8 mouse cellular contexts compared by ENCODE assay signal in the genomic region with DNA sequence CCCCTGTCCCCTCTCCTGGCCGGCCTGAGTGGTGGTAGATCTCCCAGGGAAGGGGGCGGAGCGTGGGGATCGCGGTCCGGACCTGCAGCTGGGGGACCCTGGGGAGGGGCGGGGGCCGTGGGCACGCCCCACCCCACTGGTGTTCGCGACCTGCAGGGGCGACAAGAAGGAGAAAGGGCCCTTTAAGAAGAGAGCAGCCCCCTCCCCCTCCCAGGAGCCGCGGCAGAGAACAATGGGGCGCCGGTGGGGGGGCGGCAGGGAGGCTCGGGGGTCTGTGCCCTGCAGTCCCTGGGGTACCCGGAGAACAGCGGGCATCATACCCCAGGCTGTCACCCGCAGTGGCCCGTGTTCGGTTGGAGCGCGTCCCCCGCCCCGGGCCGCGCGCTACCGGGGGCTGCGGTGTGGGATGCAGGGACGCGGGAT. TPM values are rescaled to one million over a fixed set of nuclear protein-coding genes. Genes with fewer than 3 reads are reported as not detected.
DNase-seq lines count a peak whose midpoint lies in the region; ATAC-seq and TF ChIP-seq lines count a peak whose summit lies in the region.

No protein-coding gene starts in this region.

- no peak overlapping the region for H3K27ac ChIP-seq in gastrocnemius, adult 2 months
- H3K27ac ChIP-seq in hindbrain, postnatal 0 days: peak overlapping the region; percentile 92
- H3K27ac ChIP-seq in olfactory bulb, adult 2 months (ENCODE audit: insufficient read depth, low read depth, low read length): peak overlapping the region; percentile 54

- peak overlapping the region; percentile 89 for H3K4me2 ChIP-seq in hindbrain, postnatal 0 days (ENCODE audit: low read depth, low read length)

- intact Hi-C loops in gastrocnemius, adult 2 months (cut with DNase I): no loop called here

- 0% methylated on average over 21 of the region's 34 CpGs for WGBS in hindbrain, postnatal 0 days
- under 1% methylated on average over 33 of the region's 34 CpGs for WGBS in olfactory bulb, adult 2 months

- no peak for DNase-seq in gastrocnemius, adult 2 months
- DNase-seq in gastrocnemius, postnatal 4 days (ENCODE audit: low spot score in 2 of 2): no peak
- peak; percentile 72 to 75 for DNase-seq in right cerebral cortex, postnatal 10 days (ENCODE audit: low spot score in 2 of 2)
- no peak for DNase-seq in right cerebral cortex, postnatal 36 days (ENCODE audit: low spot score in 2 of 2)
- DNase-seq in hindbrain, postnatal 0 days (ENCODE audit: low spot score): peak; percentile 63
- DNase-seq in urinary bladder, adult 2 months (ENCODE audit: low spot score): no peak
- DNase-seq in Muller cell, postnatal 12 days (ENCODE audit: inconsistent ontology term): no peak

- ATAC-seq in hindbrain, postnatal 0 days: peak; percentile 10

- no peaks in the 10 kb centered on the region for H3K9me3 ChIP-seq in hindbrain, postnatal 0 days (ENCODE audit: low read length)

- H3K27me3 ChIP-seq in hindbrain, postnatal 0 days (ENCODE audit: insufficient read depth, low read length): no peaks in the 10 kb centered on the region

- peak overlapping the region; percentile 96 for H3K9ac ChIP-seq in hindbrain, postnatal 0 days (replicated peaks; ENCODE audit: low read length)

- peak overlapping the region; percentile 69 for H3K4me3 ChIP-seq in gastrocnemius, adult 2 months
- peak overlapping the region; percentile 81 for H3K4me3 ChIP-seq in hindbrain, postnatal 0 days (ENCODE audit: low read length)
- peak overlapping the region; percentile 67 for H3K4me3 ChIP-seq in olfactory bulb, adult 2 months (ENCODE audit: insufficient read depth, low read depth, low read length)

- no peak for TF ChIP-seq POLR2A in olfactory bulb, adult 2 months (IDR thresholded peaks at IDR 0.05; ENCODE audit: insufficient read depth, low read depth, low read length)

- peaks cover 19% of the 10 kb centered on the region for H3K4me1 ChIP-seq in hindbrain, postnatal 0 days (ENCODE audit: insufficient read depth, low read length)
- peaks cover 40% of the 10 kb centered on the region for H3K4me1 ChIP-seq in olfactory bulb, adult 2 months (ENCODE audit: control insufficient read depth, insufficient read depth, low read length)

- TF ChIP-seq CTCF in gastrocnemius, adult 2 months (IDR thresholded peaks at IDR 0.05): no peak
- no peak for TF ChIP-seq CTCF in hindbrain, postnatal 0 days (IDR thresholded peaks at IDR 0.05; ENCODE audit: low read depth)
- no peak for TF ChIP-seq CTCF in olfactory bulb, adult 2 months (IDR thresholded peaks at IDR 0.05; ENCODE audit: insufficient read depth, low read depth, low read length)

- H3K36me3 ChIP-seq in hindbrain, postnatal 0 days (ENCODE audit: insufficient read depth, low read length): no peaks in the 10 kb centered on the region

RNA-seq across cellular contexts. Expression of a gene that starts 0.9 kb away (rescaled TPM):
- total RNA-seq in gastrocnemius, adult 2 months (2021): under 1 TPM; 0.45 to 0.54 TPM
- 1 to 10 TPM in 1 of 2 experiments, under 1 TPM in 1; 0.98 to 1.9 TPM for total RNA-seq in gastrocnemius, postnatal 4 days (2021)
- 230 and 246 TPM in 2 replicates for total RNA-seq in hindbrain, postnatal 0 days (2014; rRNA removed)
- polyA plus RNA-seq in hindbrain, postnatal 0 days (2015; fragmentation: Nextera tagmentation; extraction: Ambion mirVana): 51.4 and 52.9 TPM in 2 replicates
- not detected in 2 replicates for polyA plus RNA-seq in olfactory bulb, adult 2 months (2012; ENCODE audit: insufficient read depth, insufficient read length, low replicate concordance, missing spikeins)
- polyA plus RNA-seq in urinary bladder, adult 2 months (2012; rRNA removed): 6.6 and 12.5 TPM in 2 replicates

RNA-seq across cellular contexts. Expression of a gene that starts 38.8 kb away (rescaled TPM):
- under 1 TPM; 0.10 to 0.28 TPM for total RNA-seq in gastrocnemius, adult 2 months (2021)
- under 1 TPM; 0.23 to 0.25 TPM for total RNA-seq in gastrocnemius, postnatal 4 days (2021)
- total RNA-seq in hindbrain, postnatal 0 days (2014; rRNA removed): 0.43 and 1.3 TPM in 2 replicates
- polyA plus RNA-seq in hindbrain, postnatal 0 days (2015; fragmentation: Nextera tagmentation; extraction: Ambion mirVana): 0.24 and 0.45 TPM in 2 replicates
- not detected in 2 replicates for polyA plus RNA-seq in olfactory bulb, adult 2 months (2012; ENCODE audit: insufficient read depth, insufficient read length, low replicate concordance, missing spikeins)
- 8.3 and 9.0 TPM in 2 replicates for polyA plus RNA-seq in urinary bladder, adult 2 months (2012; rRNA removed)

Comparison
In these comparisons a context has a peak if more than half of its experiments do, and no peak if none do; other contexts are left out.
1. DNase-seq: peak in right cerebral cortex, postnatal 10 days (2 of 2) and hindbrain, postnatal 0 days (single experiment); none in gastrocnemius, adult 2 months (single experiment), gastrocnemius, postnatal 4 days (0 of 2), right cerebral cortex, postnatal 36 days (0 of 2), urinary bladder, adult 2 months (single experiment) and Muller cell, postnatal 12 days (single experiment).
2. RNA of a gene that starts 0.9 kb away (total RNA-seq): 230 to 246 TPM in hindbrain, postnatal 0 days; 0.98 to 1.9 TPM in gastrocnemius, postnatal 4 days and 0.45 to 0.54 TPM in gastrocnemius, adult 2 months; every median in the first group is over 10 times any median in the second.
3. Peak in every context shown above with its lines, with median percentiles within 50 percentile points of each other: H3K4me3 ChIP-seq.